ENCODE assay signal across 8 mouse cellular contexts in the genomic region with DNA sequence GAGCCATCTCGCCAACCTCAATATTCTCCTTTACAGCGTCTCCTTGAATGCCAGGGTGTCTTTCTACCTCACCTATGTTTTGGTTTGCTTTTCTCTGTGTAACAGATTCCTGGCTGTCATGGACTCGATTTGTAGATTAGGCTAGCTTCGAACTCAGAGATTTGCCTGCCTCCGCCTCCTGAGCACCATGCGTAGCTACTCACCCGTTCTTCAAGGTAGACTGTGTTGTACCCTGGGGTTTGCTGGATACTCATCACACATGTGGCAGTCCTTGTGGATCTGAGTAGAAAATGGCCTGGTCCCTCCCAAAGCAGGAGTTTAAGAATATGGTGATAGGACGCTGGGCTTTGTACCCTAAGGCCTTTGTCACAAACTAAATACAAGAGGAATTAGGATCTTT. TPM values are rescaled to one million over a fixed set of nuclear protein-coding genes. Genes with fewer than 3 reads are reported as not detected.
A peak's percentile ranks its signal among the peaks of the same experiment; 100 is the strongest.
DNase-seq lines count a peak whose midpoint lies in the region; ATAC-seq and TF ChIP-seq lines count a peak whose summit lies in the region.

No protein-coding gene starts in this region.

- no peak for TF ChIP-seq CTCF in hindbrain, postnatal 0 days (IDR thresholded peaks at IDR 0.05; ENCODE audit: low read depth)

- H3K9me3 ChIP-seq in lung, embryonic 15.5 days, result no peaks in the 10 kb centered on the region
- no peaks in the 10 kb centered on the region for H3K9me3 ChIP-seq in embryonic facial prominence, embryonic 10.5 days
- no peaks in the 10 kb centered on the region for H3K9me3 ChIP-seq in hindbrain, postnatal 0 days (ENCODE audit: low read length)
- no peaks in the 10 kb centered on the region for H3K9me3 ChIP-seq in neural tube, embryonic 12.5 days

- H3K27me3 ChIP-seq in lung, embryonic 15.5 days, result no peaks in the 10 kb centered on the region
- no peaks in the 10 kb centered on the region for H3K27me3 ChIP-seq in embryonic facial prominence, embryonic 10.5 days (replicated peaks; ENCODE audit: low read depth, poor library complexity, severe bottlenecking)
- H3K27me3 ChIP-seq in hindbrain, postnatal 0 days (ENCODE audit: insufficient read depth, low read length), result no peaks in the 10 kb centered on the region
- no peaks in the 10 kb centered on the region for H3K27me3 ChIP-seq in neural tube, embryonic 12.5 days (replicated peaks)

- peak overlapping the region; percentile 52 for H3K9ac ChIP-seq in lung, embryonic 15.5 days
- H3K9ac ChIP-seq in hindbrain, postnatal 0 days (replicated peaks; ENCODE audit: low read length), result peak overlapping the region; percentile 81
- peak overlapping the region; percentile 65 for H3K9ac ChIP-seq in neural tube, embryonic 12.5 days

- 9% methylated on average over 8 of the region's 8 CpGs for WGBS in lung, embryonic 15.5 days
- 16% methylated on average over 8 of the region's 8 CpGs for WGBS in embryonic facial prominence, embryonic 10.5 days
- 14% methylated on average over 8 of the region's 8 CpGs for WGBS in hindbrain, postnatal 0 days
- WGBS in neural tube, embryonic 12.5 days, result 16% methylated on average over 8 of the region's 8 CpGs

- peak overlapping the region; percentile 82 for H3K4me3 ChIP-seq in lung, embryonic 15.5 days
- H3K4me3 ChIP-seq in embryonic facial prominence, embryonic 10.5 days, result peak overlapping the region; percentile 95
- H3K4me3 ChIP-seq in hindbrain, postnatal 0 days (ENCODE audit: low read length), result peak overlapping the region; percentile 91
- H3K4me3 ChIP-seq in neural tube, embryonic 12.5 days, result peak overlapping the region; percentile 91

- peak overlapping the region; percentile 62 for H3K27ac ChIP-seq in lung, embryonic 15.5 days
- H3K27ac ChIP-seq in embryonic facial prominence, embryonic 10.5 days (replicated peaks), result peak overlapping the region; percentile 85
- H3K27ac ChIP-seq in hindbrain, postnatal 0 days, result peak overlapping the region; percentile 85
- H3K27ac ChIP-seq in neural tube, embryonic 12.5 days, result 0 out of 2 replicates have a peak overlapping the region, but pooled peaks have one; percentile 3

- H3K36me3 ChIP-seq in lung, embryonic 15.5 days, result peaks cover 36% of the 10 kb centered on the region
- H3K36me3 ChIP-seq in embryonic facial prominence, embryonic 10.5 days (replicated peaks), result peaks cover 63% of the 10 kb centered on the region
- H3K36me3 ChIP-seq in hindbrain, postnatal 0 days (ENCODE audit: insufficient read depth, low read length), result peaks cover 26% of the 10 kb centered on the region
- H3K36me3 ChIP-seq in neural tube, embryonic 12.5 days, result peaks cover 34% of the 10 kb centered on the region

- H3K4me1 ChIP-seq in lung, embryonic 15.5 days, result peaks cover 25% of the 10 kb centered on the region
- peaks cover 34% of the 10 kb centered on the region for H3K4me1 ChIP-seq in embryonic facial prominence, embryonic 10.5 days
- peaks cover 20% of the 10 kb centered on the region for H3K4me1 ChIP-seq in hindbrain, postnatal 0 days (ENCODE audit: insufficient read depth, low read length)
- H3K4me1 ChIP-seq in neural tube, embryonic 12.5 days, result peaks cover 16% of the 10 kb centered on the region

- no peak for DNase-seq in lung, postnatal 4 days
- DNase-seq in embryonic facial prominence, embryonic 10.5 days (ENCODE audit: low spot score), result no peak
- DNase-seq in hindbrain, postnatal 0 days (ENCODE audit: low spot score), result peak; percentile 10
- DNase-seq in layer of hippocampus, adult 8-10 months (ENCODE audit: low spot score in 2 of 2), result no peak
- DNase-seq in yolk sac, embryonic 10.5 days (ENCODE audit: low spot score), result no peak

- ATAC-seq in lung, embryonic 15.5 days (ENCODE audit: borderline replicate concordance, extremely low read depth, low FRiP score, low TSS enrichment), result no peak
- no peak for ATAC-seq in hindbrain, postnatal 0 days
- ATAC-seq in neural tube, embryonic 12.5 days (ENCODE audit: low FRiP score, low read depth), result no peak
- ATAC-seq in activated CD4-positive, CD25-positive, alpha-beta regulatory T cell, adult 4 months, result no peak

- H3K4me2 ChIP-seq in lung, embryonic 15.5 days, result peak overlapping the region; percentile 63
- H3K4me2 ChIP-seq in hindbrain, postnatal 0 days (ENCODE audit: low read depth, low read length), result peak overlapping the region; percentile 82
- H3K4me2 ChIP-seq in neural tube, embryonic 12.5 days (replicated peaks), result peak overlapping the region; percentile 76

RNA-seq across cellular contexts. Expression of a gene that starts 1.0 kb away (rescaled TPM):
- 23.3 and 24.6 TPM in 2 replicates for polyA plus RNA-seq in lung, embryonic 15.5 days (2015; fragmentation: Nextera tagmentation; extraction: Ambion mirVana)
- 20.2 and 22.8 TPM in 2 replicates for polyA plus RNA-seq in embryonic facial prominence, embryonic 10.5 days (2016; fragmentation: Nextera tagmentation; extraction: Ambion mirVana)
- 57.3 and 65.8 TPM in 2 replicates for total RNA-seq in hindbrain, postnatal 0 days (2014; rRNA removed)
- 12.5 and 12.9 TPM in 2 replicates for polyA plus RNA-seq in hindbrain, postnatal 0 days (2015; fragmentation: Nextera tagmentation; extraction: Ambion mirVana)
- 22.3 and 22.6 TPM in 2 replicates for polyA plus RNA-seq in neural tube, embryonic 12.5 days (2016; fragmentation: Nextera tagmentation; extraction: Ambion mirVana)
- 10 to 100 TPM; 42.8 to 55.5 (median 48.7) TPM for total RNA-seq in layer of hippocampus, adult 8-10 months (2022)
- polyA plus RNA-seq in activated CD4-positive, CD25-positive, alpha-beta regulatory T cell, adult 4 months (2017; shearing (Covaris generic)), result 1 to 10 TPM; 6.9 to 7.3 TPM

RNA-seq across cellular contexts. Expression of a gene that starts 18.4 kb away (rescaled TPM):
- polyA plus RNA-seq in lung, embryonic 15.5 days (2015; fragmentation: Nextera tagmentation; extraction: Ambion mirVana), result 45.6 and 52.3 TPM in 2 replicates
- 112 and 115 TPM in 2 replicates for polyA plus RNA-seq in embryonic facial prominence, embryonic 10.5 days (2016; fragmentation: Nextera tagmentation; extraction: Ambion mirVana)
- 27.0 and 90.6 TPM in 2 replicates for total RNA-seq in hindbrain, postnatal 0 days (2014; rRNA removed)
- polyA plus RNA-seq in hindbrain, postnatal 0 days (2015; fragmentation: Nextera tagmentation; extraction: Ambion mirVana), result 37.3 and 40.3 TPM in 2 replicates
- 59.4 and 73.2 TPM in 2 replicates for polyA plus RNA-seq in neural tube, embryonic 12.5 days (2016; fragmentation: Nextera tagmentation; extraction: Ambion mirVana)
- 10 to 100 TPM; 69.3 to 97.6 (median 83.2) TPM for total RNA-seq in layer of hippocampus, adult 8-10 months (2022)
- polyA plus RNA-seq in activated CD4-positive, CD25-positive, alpha-beta regulatory T cell, adult 4 months (2017; shearing (Covaris generic)), result 10 to 100 TPM; 52.7 to 65.0 TPM

RNA-seq across cellular contexts. Expression of a gene that starts 49.7 kb away (rescaled TPM):
- 15.6 and 16.9 TPM in 2 replicates for polyA plus RNA-seq in lung, embryonic 15.5 days (2015; fragmentation: Nextera tagmentation; extraction: Ambion mirVana)
- polyA plus RNA-seq in embryonic facial prominence, embryonic 10.5 days (2016; fragmentation: Nextera tagmentation; extraction: Ambion mirVana), result 14.5 and 16.1 TPM in 2 replicates
- total RNA-seq in hindbrain, postnatal 0 days (2014; rRNA removed), result 8.6 and 11.3 TPM in 2 replicates
- 13.1 and 13.2 TPM in 2 replicates for polyA plus RNA-seq in hindbrain, postnatal 0 days (2015; fragmentation: Nextera tagmentation; extraction: Ambion mirVana)
- 15.4 and 16.7 TPM in 2 replicates for polyA plus RNA-seq in neural tube, embryonic 12.5 days (2016; fragmentation: Nextera tagmentation; extraction: Ambion mirVana)
- 10 to 100 TPM in 3 of 4 experiments, 1 to 10 TPM in 1; 9.6 to 14.3 (median 12.0) TPM for total RNA-seq in layer of hippocampus, adult 8-10 months (2022)
- polyA plus RNA-seq in activated CD4-positive, CD25-positive, alpha-beta regulatory T cell, adult 4 months (2017; shearing (Covaris generic)), result 1 to 10 TPM; 3.7 to 5.3 TPM

RNA-seq across cellular contexts. Expression of a gene that starts 49.7 kb away (rescaled TPM):
- 2.0 and 2.1 TPM in 2 replicates for polyA plus RNA-seq in lung, embryonic 15.5 days (2015; fragmentation: Nextera tagmentation; extraction: Ambion mirVana)
- polyA plus RNA-seq in embryonic facial prominence, embryonic 10.5 days (2016; fragmentation: Nextera tagmentation; extraction: Ambion mirVana), result 1.2 and 1.4 TPM in 2 replicates
- total RNA-seq in hindbrain, postnatal 0 days (2014; rRNA removed), result 0.40 and 0.42 TPM in 2 replicates
- 1.4 and 1.9 TPM in 2 replicates for polyA plus RNA-seq in hindbrain, postnatal 0 days (2015; fragmentation: Nextera tagmentation; extraction: Ambion mirVana)
- polyA plus RNA-seq in neural tube, embryonic 12.5 days (2016; fragmentation: Nextera tagmentation; extraction: Ambion mirVana), result 0.66 and 1.1 TPM in 2 replicates
- total RNA-seq in layer of hippocampus, adult 8-10 months (2022), result 1 to 10 TPM in 2 of 4 experiments, under 1 TPM in 1, not detected in 1; 0.83 to 1.2 (median 1.2) TPM
- polyA plus RNA-seq in activated CD4-positive, CD25-positive, alpha-beta regulatory T cell, adult 4 months (2017; shearing (Covaris generic)), result under 1 TPM; 0.36 to 0.81 TPM

RNA-seq across cellular contexts. Expression of a gene that starts 54.7 kb away (rescaled TPM):
- 17.2 TPM in 2 replicates for polyA plus RNA-seq in lung, embryonic 15.5 days (2015; fragmentation: Nextera tagmentation; extraction: Ambion mirVana)
- polyA plus RNA-seq in embryonic facial prominence, embryonic 10.5 days (2016; fragmentation: Nextera tagmentation; extraction: Ambion mirVana), result 20.1 and 20.2 TPM in 2 replicates
- total RNA-seq in hindbrain, postnatal 0 days (2014; rRNA removed), result 12.4 and 15.2 TPM in 2 replicates
- polyA plus RNA-seq in hindbrain, postnatal 0 days (2015; fragmentation: Nextera tagmentation; extraction: Ambion mirVana), result 14.0 and 15.5 TPM in 2 replicates
- 18.8 and 19.6 TPM in 2 replicates for polyA plus RNA-seq in neural tube, embryonic 12.5 days (2016; fragmentation: Nextera tagmentation; extraction: Ambion mirVana)
- 10 to 100 TPM in 1 of 4 experiments, 1 to 10 TPM in 3; 7.1 to 11.1 (median 9.2) TPM for total RNA-seq in layer of hippocampus, adult 8-10 months (2022)
- polyA plus RNA-seq in activated CD4-positive, CD25-positive, alpha-beta regulatory T cell, adult 4 months (2017; shearing (Covaris generic)), result 1 to 10 TPM; 4.9 to 5.8 TPM

Comparison
In these comparisons a context has a peak if more than half of its experiments do, and no peak if none do; other contexts are left out.
1. H3K27ac ChIP-seq: peak in every context shown above with its lines; median percentile 85 in embryonic facial prominence, embryonic 10.5 days; 85 in hindbrain, postnatal 0 days; 62 in lung, embryonic 15.5 days; 3 in neural tube, embryonic 12.5 days.